ENCODE assay signal across 11 mouse cellular contexts in the genomic region with DNA sequence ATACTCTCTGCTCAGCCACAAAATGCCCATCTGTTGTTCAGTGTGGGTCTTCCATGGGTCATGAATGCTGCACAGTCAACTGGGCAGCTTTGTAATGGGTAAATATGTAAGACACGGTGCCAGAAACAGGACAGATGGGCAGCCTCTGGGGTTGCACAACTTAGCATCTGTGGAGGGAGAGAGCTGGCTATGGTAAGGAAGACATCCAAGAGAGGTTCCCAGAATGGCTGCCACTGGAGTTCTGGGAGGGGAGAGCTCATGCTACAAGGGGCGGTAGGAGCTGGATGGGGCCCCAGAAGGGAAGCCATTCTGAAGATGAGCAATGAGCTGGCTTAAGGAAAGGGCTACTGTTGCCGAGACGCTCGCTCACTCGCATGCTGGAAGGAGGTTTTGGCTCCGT. TPM values are rescaled to one million over a fixed set of nuclear protein-coding genes. Genes with fewer than 3 reads are reported as not detected.
A peak's percentile ranks its signal among the peaks of the same experiment; 100 is the strongest.
DNase-seq lines count a peak whose midpoint lies in the region; ATAC-seq and TF ChIP-seq lines count a peak whose summit lies in the region.
"Had no signal": no experiment of that assay in that cellular context is flagged by ENCODE, and none has a peak within 500 bp of the region (broad histone marks: within the 10 kb centered on the region; RNA-seq: fewer than 3 reads in every experiment).

No protein-coding gene starts in this region.

- H3K4me2 ChIP-seq in forebrain, postnatal 0 days (ENCODE audit: low read depth): no peak overlapping the region
- H3K4me2 ChIP-seq in forebrain, embryonic 13.5 days: no peak overlapping the region
- H3K4me2 ChIP-seq: limb, embryonic 15.5 days; neural tube, embryonic 12.5 days had no signal

- DNase-seq in forebrain, postnatal 0 days: peak; percentile 40
- DNase-seq in left cerebral cortex, postnatal 4 days: peak; percentile 61
- no peak for DNase-seq in left cerebral cortex, postnatal 14 days (ENCODE audit: low spot score in 2 of 2)
- no peak for DNase-seq in embryonic facial prominence, embryonic 10.5 days (ENCODE audit: low spot score)
- peak; percentile 27 for DNase-seq in lung, postnatal 14 days
- DNase-seq in kidney, postnatal 4 days: no peak
- DNase-seq: adrenal gland, adult 8-10 months had no signal

- H3K36me3 ChIP-seq in forebrain, postnatal 0 days (ENCODE audit: insufficient read depth): no peaks in the 10 kb centered on the region
- H3K36me3 ChIP-seq in forebrain, embryonic 13.5 days (ENCODE audit: poor library complexity, severe bottlenecking): peaks cover 9% of the 10 kb centered on the region
- peaks cover 37% of the 10 kb centered on the region for H3K36me3 ChIP-seq in embryonic facial prominence, embryonic 10.5 days (replicated peaks)

- no peaks in the 10 kb centered on the region for H3K9me3 ChIP-seq in forebrain, postnatal 0 days (ENCODE audit: low read length)
- 0 out of 2 replicates have a peak, but pooled peaks cover 6% of the 10 kb centered on the region for H3K9me3 ChIP-seq in forebrain, embryonic 13.5 days (replicated peaks)
- H3K9me3 ChIP-seq in embryonic facial prominence, embryonic 10.5 days: peaks cover 9% of the 10 kb centered on the region; the same call in 1 of the 2 replicates
- H3K9me3 ChIP-seq: neural tube, embryonic 12.5 days had no signal

- no peak for TF ChIP-seq CTCF in forebrain, postnatal 0 days (IDR thresholded peaks at IDR 0.05; ENCODE audit: low read depth)

- ATAC-seq in forebrain, postnatal 0 days: peak; percentile 46
- ATAC-seq in forebrain, embryonic 13.5 days: no peak
- ATAC-seq in erythroblast, adult 5-6 weeks (replicated peaks; ENCODE audit: low FRiP score, poor library complexity, severe bottlenecking): no peak

- H3K9ac ChIP-seq in forebrain, postnatal 0 days: no peak overlapping the region
- H3K9ac ChIP-seq in forebrain, embryonic 13.5 days: no peak overlapping the region
- H3K9ac ChIP-seq: limb, embryonic 15.5 days; neural tube, embryonic 12.5 days had no signal

- H3K27ac ChIP-seq in forebrain, postnatal 0 days (ENCODE audit: low read depth, low read length): no peak overlapping the region; the same call in 1 of the 2 replicates
- H3K27ac ChIP-seq in forebrain, embryonic 13.5 days: no peak overlapping the region
- peak overlapping the region; percentile 48; the same call in 1 of the 2 replicates for H3K27ac ChIP-seq in embryonic facial prominence, embryonic 10.5 days (replicated peaks)
- H3K27ac ChIP-seq: limb, embryonic 15.5 days; neural tube, embryonic 12.5 days had no signal

- 72% methylated on average over 7 of the region's 7 CpGs for WGBS in forebrain, postnatal 0 days
- 83% methylated on average over 7 of the region's 7 CpGs for WGBS in forebrain, embryonic 13.5 days
- WGBS in embryonic facial prominence, embryonic 10.5 days: 87% methylated on average over 7 of the region's 7 CpGs

- H3K4me1 ChIP-seq in forebrain, postnatal 0 days (ENCODE audit: insufficient read depth): peaks cover 7% of the 10 kb centered on the region; the same call in 1 of the 2 replicates
- H3K4me1 ChIP-seq in forebrain, embryonic 13.5 days: peaks cover 12% of the 10 kb centered on the region
- peaks cover 30% of the 10 kb centered on the region for H3K4me1 ChIP-seq in embryonic facial prominence, embryonic 10.5 days

- no peak overlapping the region for H3K4me3 ChIP-seq in forebrain, postnatal 0 days (ENCODE audit: low read depth, low read length)
- no peak overlapping the region for H3K4me3 ChIP-seq in forebrain, embryonic 13.5 days
- H3K4me3 ChIP-seq in embryonic facial prominence, embryonic 10.5 days: no peak overlapping the region
- H3K4me3 ChIP-seq: limb, embryonic 15.5 days; neural tube, embryonic 12.5 days had no signal

- no peaks in the 10 kb centered on the region for H3K27me3 ChIP-seq in forebrain, postnatal 0 days (ENCODE audit: insufficient read depth, low read length)
- H3K27me3 ChIP-seq in forebrain, embryonic 13.5 days: 0 out of 2 replicates have a peak, but pooled peaks cover 6% of the 10 kb centered on the region
- H3K27me3 ChIP-seq in embryonic facial prominence, embryonic 10.5 days (replicated peaks; ENCODE audit: low read depth, poor library complexity, severe bottlenecking): no peaks in the 10 kb centered on the region
- H3K27me3 ChIP-seq: limb, embryonic 15.5 days; neural tube, embryonic 12.5 days had no signal

- intact Hi-C loops in left cerebral cortex, postnatal 4 days (cut with DNase I): no loop called here
- intact Hi-C loops in left cerebral cortex, postnatal 14 days (cut with DNase I): no loop called here

RNA-seq across cellular contexts. Expression of gene Antxr1, which starts 58.7 kb away (rescaled TPM):
- total RNA-seq in forebrain, postnatal 0 days (2014; rRNA removed): 13.2 and 14.4 TPM in 2 replicates
- 1.3 and 1.8 TPM in 2 replicates for polyA plus RNA-seq in forebrain, postnatal 0 days (2015; fragmentation: Nextera tagmentation; extraction: Ambion mirVana)
- 2.7 and 2.9 TPM in 2 replicates for polyA plus RNA-seq in forebrain, embryonic 13.5 days (2015; fragmentation: Nextera tagmentation; extraction: Ambion mirVana)
- total RNA-seq in left cerebral cortex, postnatal 4 days (2021): 10 to 100 TPM; 20.9 to 28.4 TPM
- total RNA-seq in left cerebral cortex, postnatal 14 days (2021): 10 to 100 TPM; 15.4 to 15.5 TPM
- 4.8 and 6.2 TPM in 2 replicates for polyA plus RNA-seq in embryonic facial prominence, embryonic 10.5 days (2016; fragmentation: Nextera tagmentation; extraction: Ambion mirVana)
- not detected in 2 replicates for total RNA-seq in erythroblast, adult 5-6 weeks (2015; ENCODE audit: low replicate concordance)
- not detected in 2 replicates for total RNA-seq in erythroblast, adult 5-6 weeks (2017; ENCODE audit: low replicate concordance)

Comparison
In these comparisons a context has a peak if more than half of its experiments do, and no peak if none do; other contexts are left out.
1. DNase-seq: peak in forebrain, postnatal 0 days (single experiment), left cerebral cortex, postnatal 4 days (single experiment) and lung, postnatal 14 days (single experiment); none in left cerebral cortex, postnatal 14 days (0 of 2), embryonic facial prominence, embryonic 10.5 days (single experiment) and kidney, postnatal 4 days (0 of 2).
2. RNA of gene Antxr1, which starts 58.7 kb away (total RNA-seq): 20.9 to 28.4 TPM in left cerebral cortex, postnatal 4 days, 15.4 to 15.5 TPM in left cerebral cortex, postnatal 14 days and 13.2 to 14.4 TPM in forebrain, postnatal 0 days; not detected in erythroblast, adult 5-6 weeks; every median in the first group is over 10 times any median in the second.